Mouse (Mus musculus) embryonic facial prominence, embryonic 15.5 days (tissue): ENCODE results near the gene D6Ertd527e. TPM values are rescaled to one million over a fixed set of nuclear protein-coding genes. Genes with fewer than 3 reads are reported as not detected.

Experiments
- ATAC-seq: fragments of 200-750 bp; cut with Nextera tagmentation; 2 replicates; pipeline ENCODE4 v1.8.0; 2017; ENCODE audit warnings: low read depth, moderate TSS enrichment; ENCODE audit not compliant: insufficient number of reproducible peaks, low FRiP score, low TSS enrichment
- H3K27ac ChIP-seq: fragments of 300-500 bp; sonication (generic); replicated peaks from 2 replicates; pipeline ENCODE4 v1.5.1; 2015; ENCODE audit warnings: mild to moderate bottlenecking, inconsistent platforms
- H3K27me3 ChIP-seq: fragments of 300-500 bp; sonication (generic); 2 replicates; pipeline ENCODE4 v1.6.1; 2015; ENCODE audit warnings: inconsistent platforms
- H3K36me3 ChIP-seq: fragments of 300-500 bp; sonication (generic); 2 replicates; pipeline ENCODE4 v1.6.1; 2015; ENCODE audit warnings: mild to moderate bottlenecking, inconsistent platforms
- H3K4me1 ChIP-seq: fragments of 300-500 bp; sonication (generic); 2 replicates; pipeline ENCODE4 v1.6.1; 2015; ENCODE audit warnings: inconsistent platforms
- H3K4me2 ChIP-seq: fragments of 300-500 bp; sonication (generic); replicated peaks from 2 replicates; pipeline ENCODE4 v1.6.1; 2015; ENCODE audit warnings: mild to moderate bottlenecking, inconsistent platforms
- H3K4me3 ChIP-seq: fragments of 300-500 bp; sonication (generic); replicated peaks from 2 replicates; pipeline ENCODE4 v1.5.1; 2015; ENCODE audit warnings: mild to moderate bottlenecking, inconsistent platforms
- H3K9ac ChIP-seq: fragments of 300-500 bp; sonication (generic); 2 replicates; pipeline ENCODE4 v1.6.1; 2015; ENCODE audit warnings: inconsistent platforms
- H3K9me3 ChIP-seq: fragments of 300-500 bp; sonication (generic); replicated peaks from 2 replicates; pipeline ENCODE4 v1.6.1; 2016; ENCODE audit warnings: inconsistent platforms
- WGBS: fragments of 180-500 bp; shearing (Covaris S2); methylation state at CpG from one replicate; pipeline ENCODE4 v1.1.7; 2015; 5-methylcytosine and 5-hydroxymethylcytosine counted together
- polyA plus RNA-seq: library from polyadenylated mRNA; unstranded; fragments of >200 nt; fragmentation: Nextera tagmentation; extraction: Ambion mirVana; gene quantifications from 2 replicates; pipeline ENCODE4 v1.2.1, GENCODE M21; 2015

Gene D6Ertd527e
- polyA plus RNA-seq, 1 experiment from 2014 or later: 0.28 TPM

- Histone ChIP-seq H3K4me1 (peaks cover 19% of the 10 kb centered on the region), H3K4me2 (no peak overlapping the region), H3K27me3 (no peaks in the 10 kb centered on the region), H3K36me3 (no peaks in the 10 kb centered on the region), H3K4me3 (no peak overlapping the region), H3K9me3 (no peaks in the 10 kb centered on the region), H3K27ac (peak overlapping the region; percentile 72), H3K9ac (no peak overlapping the region)
- WGBS: 36% methylated on average over 6 of the region's 6 CpGs
- peak; percentile 29; the same call in 1 of the 2 replicates for ATAC-seq
Measured at GRCm38 (mm10) chr6:87112125-87112524, 7.6 kb downstream of the D6Ertd527e start.

- Histone ChIP-seq H3K4me1 (peaks cover 19% of the 10 kb centered on the region), H3K27me3 (no peaks in the 10 kb centered on the region), H3K36me3 (no peaks in the 10 kb centered on the region), H3K9me3 (no peaks in the 10 kb centered on the region), H3K4me3 (no peak overlapping the region), H3K9ac (no peak overlapping the region), H3K27ac (no peak overlapping the region), H3K4me2 (no peak overlapping the region)
- WGBS: 78% methylated on average over 2 of the region's 2 CpGs
- ATAC-seq: no peak
Measured at GRCm38 (mm10) chr6:87115981-87116380, 11.4 kb downstream of the D6Ertd527e start.

- no peak overlapping the region for H3K27ac ChIP-seq
- WGBS: 73% methylated on average over 7 of the region's 7 CpGs
- ATAC-seq: no peak
- peaks cover 14% of the 10 kb centered on the region for H3K4me1 ChIP-seq
- no peaks in the 10 kb centered on the region for H3K36me3 ChIP-seq
- no peak overlapping the region for H3K4me2 ChIP-seq
- no peaks in the 10 kb centered on the region for H3K27me3 ChIP-seq
- no peaks in the 10 kb centered on the region for H3K9me3 ChIP-seq
- no peak overlapping the region for H3K9ac ChIP-seq
- no peak overlapping the region for H3K4me3 ChIP-seq
Measured at GRCm38 (mm10) chr6:87116596-87116995, 12.1 kb downstream of the D6Ertd527e start.

GRCm38 (mm10) chr6:87119066-87119837 is 14.7 kb downstream of the D6Ertd527e start:
- no peaks in the 10 kb centered on the region for H3K36me3 ChIP-seq
- 0 out of 2 replicates have a peak, but pooled peaks cover 4% of the 10 kb centered on the region for H3K4me1 ChIP-seq
- no peak overlapping the region for H3K9ac ChIP-seq
- 84% methylated on average over 20 of the region's 20 CpGs for WGBS
- H3K27ac ChIP-seq: no peak overlapping the region
- H3K9me3 ChIP-seq: no peaks in the 10 kb centered on the region
- no peak for ATAC-seq
- no peak overlapping the region for H3K4me2 ChIP-seq
- no peaks in the 10 kb centered on the region for H3K27me3 ChIP-seq
- no peak overlapping the region for H3K4me3 ChIP-seq

GRCm38 (mm10) chr6:87119975-87120374 is 15.4 kb downstream of the D6Ertd527e start:
- Histone ChIP-seq H3K4me2 (no peak overlapping the region), H3K4me1 (0 out of 2 replicates have a peak, but pooled peaks cover 4% of the 10 kb centered on the region), H3K36me3 (no peaks in the 10 kb centered on the region), H3K9me3 (no peaks in the 10 kb centered on the region), H3K4me3 (no peak overlapping the region), H3K27ac (no peak overlapping the region), H3K27me3 (no peaks in the 10 kb centered on the region), H3K9ac (no peak overlapping the region)
- WGBS: 59% methylated on average over 4 of the region's 4 CpGs
- ATAC-seq: no peak

GRCm38 (mm10) chr6:87120661-87121060 is 16.1 kb downstream of the D6Ertd527e start:
- no peak for ATAC-seq
- H3K9me3 ChIP-seq: no peaks in the 10 kb centered on the region
- no peak overlapping the region for H3K9ac ChIP-seq
- no peak overlapping the region for H3K4me3 ChIP-seq
- no peaks in the 10 kb centered on the region for H3K36me3 ChIP-seq
- 0 out of 2 replicates have a peak, but pooled peaks cover 4% of the 10 kb centered on the region for H3K4me1 ChIP-seq
- no peak overlapping the region for H3K27ac ChIP-seq
- H3K27me3 ChIP-seq: no peaks in the 10 kb centered on the region
- H3K4me2 ChIP-seq: no peak overlapping the region
- 93% methylated on average over 6 of the region's 6 CpGs for WGBS

- Histone ChIP-seq H3K27ac (no peak overlapping the region), H3K9me3 (no peaks in the 10 kb centered on the region), H3K4me2 (no peak overlapping the region), H3K4me3 (no peak overlapping the region), H3K9ac (no peak overlapping the region), H3K4me1 (peaks cover 4% of the 10 kb centered on the region), H3K36me3 (no peaks in the 10 kb centered on the region), H3K27me3 (no peaks in the 10 kb centered on the region)
- ATAC-seq: no peak
- 69% methylated on average over 7 of the region's 7 CpGs for WGBS
Measured at GRCm38 (mm10) chr6:87121961-87122360, 17.4 kb downstream of the D6Ertd527e start.

- ATAC-seq: no peak
- H3K9me3 ChIP-seq: no peaks in the 10 kb centered on the region
- no peaks in the 10 kb centered on the region for H3K36me3 ChIP-seq
- H3K4me1 ChIP-seq: peaks cover 10% of the 10 kb centered on the region
- no peak overlapping the region for H3K27ac ChIP-seq
- H3K4me2 ChIP-seq: no peak overlapping the region
- 90% methylated on average over 6 of the region's 6 CpGs for WGBS
- H3K27me3 ChIP-seq: no peaks in the 10 kb centered on the region
- no peak overlapping the region for H3K9ac ChIP-seq
- H3K4me3 ChIP-seq: no peak overlapping the region
Measured at GRCm38 (mm10) chr6:87123406-87123805, 18.9 kb downstream of the D6Ertd527e start.

GRCm38 (mm10) chr6:87123973-87124372 is 19.4 kb downstream of the D6Ertd527e start:
- no peak overlapping the region for H3K4me2 ChIP-seq
- H3K36me3 ChIP-seq: no peaks in the 10 kb centered on the region
- peaks cover 10% of the 10 kb centered on the region for H3K4me1 ChIP-seq
- H3K9ac ChIP-seq: no peak overlapping the region
- WGBS: 78% methylated on average over 4 of the region's 4 CpGs
- no peaks in the 10 kb centered on the region for H3K27me3 ChIP-seq
- ATAC-seq: no peak
- H3K4me3 ChIP-seq: no peak overlapping the region
- H3K27ac ChIP-seq: no peak overlapping the region
- H3K9me3 ChIP-seq: no peaks in the 10 kb centered on the region

- ATAC-seq: peak; percentile 39; the same call in 1 of the 2 replicates
- WGBS: 29% methylated on average over 8 of the region's 8 CpGs
- Histone ChIP-seq H3K9ac (no peak overlapping the region), H3K4me2 (no peak overlapping the region), H3K9me3 (no peaks in the 10 kb centered on the region), H3K4me3 (no peak overlapping the region), H3K27me3 (no peaks in the 10 kb centered on the region), H3K36me3 (no peaks in the 10 kb centered on the region; the same call in 1 of the 2 replicates), H3K4me1 (peaks cover 17% of the 10 kb centered on the region), H3K27ac (peak overlapping the region; percentile 51; the same call in 1 of the 2 replicates)
Measured at GRCm38 (mm10) chr6:87127049-87127753, 22.7 kb downstream of the D6Ertd527e start.

- H3K9me3 ChIP-seq: no peaks in the 10 kb centered on the region
- 81% methylated on average over 8 of the region's 8 CpGs for WGBS
- peaks cover 17% of the 10 kb centered on the region for H3K4me1 ChIP-seq
- H3K27ac ChIP-seq: no peak overlapping the region
- no peak overlapping the region for H3K9ac ChIP-seq
- ATAC-seq: no peak
- no peak overlapping the region for H3K4me3 ChIP-seq
- no peaks in the 10 kb centered on the region for H3K27me3 ChIP-seq
- H3K4me2 ChIP-seq: no peak overlapping the region
- H3K36me3 ChIP-seq: peaks cover 10% of the 10 kb centered on the region
Measured at GRCm38 (mm10) chr6:87129861-87130260, 25.3 kb downstream of the D6Ertd527e start.
